Mouse (Mus musculus): ENCODE data around the gene Dusp23.
A peak's percentile ranks its signal among the peaks of the same experiment; 100 is the strongest.

The Dusp23 gene

GRCm38 (mm10) chr1:172619235-172619634, 13.5 kb downstream of the Dusp23 start:
- DNase-seq = peak; percentile 57

GRCm38 (mm10) chr1:172618141-172618540, 14.6 kb downstream of the Dusp23 start:
- DNase-seq = no peak

- no peak for DNase-seq
Observed at GRCm38 (mm10) chr1:172617365-172618076, 15.2 kb downstream of the Dusp23 start.

- DNase-seq = no peak
Observed at GRCm38 (mm10) chr1:172616537-172617300, 16.0 kb downstream of the Dusp23 start.

- DNase-seq = no peak
Observed at GRCm38 (mm10) chr1:172615412-172615811, 17.4 kb downstream of the Dusp23 start.

- no peak for DNase-seq
Observed at GRCm38 (mm10) chr1:172614654-172615053, 18.1 kb downstream of the Dusp23 start.

GRCm38 (mm10) chr1:172612745-172613144, 20.0 kb downstream of the Dusp23 start:
- no peak for DNase-seq

GRCm38 (mm10) chr1:172611304-172611703, 21.5 kb downstream of the Dusp23 start:
- DNase-seq = no peak

GRCm38 (mm10) chr1:172602326-172602725, 30.4 kb downstream of the Dusp23 start, which contains the start of gene Fcrl6:
Gene Fcrl6 (minus strand): TSS chr1:172602551.
- DNase-seq = no peak

GRCm38 (mm10) chr1:172594495-172594894, 38.3 kb downstream of the Dusp23 start:
- peak; percentile 12 for DNase-seq

GRCm38 (mm10) chr1:172593956-172594355, 38.8 kb downstream of the Dusp23 start:
- no peak for DNase-seq

GRCm38 (mm10) chr1:172593321-172593720, 39.4 kb downstream of the Dusp23 start:
- DNase-seq = no peak

- no peak for DNase-seq
Observed at GRCm38 (mm10) chr1:172590385-172590784, 42.4 kb downstream of the Dusp23 start, which contains the start of gene Slamf8. Gene Slamf8 (minus strand): TSS chr1:172590568.

GRCm38 (mm10) chr1:172585612-172586567, 46.9 kb downstream of the Dusp23 start:
- DNase-seq = no peak

- no peak for DNase-seq
Observed at GRCm38 (mm10) chr1:172585026-172585425, 47.7 kb downstream of the Dusp23 start.

- DNase-seq = no peak
Observed at GRCm38 (mm10) chr1:172584271-172584670, 48.5 kb downstream of the Dusp23 start.

- DNase-seq = no peak
Observed at GRCm38 (mm10) chr1:172582436-172582835, 50.3 kb downstream of the Dusp23 start.
